Mouse (Mus musculus) adrenal gland, adult 18-20 months (tissue): ENCODE results near the gene Plekha6. TPM values are rescaled to one million over a fixed set of nuclear protein-coding genes. Genes with fewer than 3 reads are reported as not detected.
"Not testable (repeated sequence)": the region's sequence is repeated elsewhere in the genome, so short reads cannot be mapped to it uniquely, and the experiment has no call there.

Experiments used
- DNase-seq, 2 experiments: peaks; one replicate each; pipeline ENCODE4 v3.0.0; 2021 to 2022; ENCODE audit warnings: low spot score in 2 of 2
- total RNA-seq, 2 experiments: library from RNA; stranded (reverse); gene quantifications; 1 replicate in 1 of 2; 2 replicates in 1 of 2; pipeline ENCODE4 v1.2.3; 2021

Gene Plekha6
- total RNA-seq, 2 experiments from 2014 or later = 9.0 to 17.9 TPM

DNA sequence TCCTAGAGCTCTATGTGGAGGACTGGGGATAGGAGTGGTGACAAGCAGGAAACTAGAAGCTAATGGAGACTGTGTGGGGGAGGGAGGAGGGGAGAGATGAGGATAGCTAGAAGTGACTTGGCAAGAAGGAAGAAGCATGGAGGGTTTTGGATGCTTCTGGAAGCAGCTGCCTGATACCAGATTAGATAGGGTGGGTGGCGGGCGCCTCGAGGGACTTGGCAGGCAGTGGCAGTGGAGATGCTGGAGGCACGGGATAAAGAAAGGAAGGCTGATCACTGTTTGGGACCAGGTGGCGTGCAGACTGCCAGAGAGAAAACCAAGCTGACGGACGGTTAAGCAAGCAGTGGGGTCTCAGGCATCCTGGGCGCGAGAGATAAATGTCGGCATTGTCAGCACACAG, 147.9 kb downstream of the Plekha6 start:
- DNase-seq = no peak

DNA sequence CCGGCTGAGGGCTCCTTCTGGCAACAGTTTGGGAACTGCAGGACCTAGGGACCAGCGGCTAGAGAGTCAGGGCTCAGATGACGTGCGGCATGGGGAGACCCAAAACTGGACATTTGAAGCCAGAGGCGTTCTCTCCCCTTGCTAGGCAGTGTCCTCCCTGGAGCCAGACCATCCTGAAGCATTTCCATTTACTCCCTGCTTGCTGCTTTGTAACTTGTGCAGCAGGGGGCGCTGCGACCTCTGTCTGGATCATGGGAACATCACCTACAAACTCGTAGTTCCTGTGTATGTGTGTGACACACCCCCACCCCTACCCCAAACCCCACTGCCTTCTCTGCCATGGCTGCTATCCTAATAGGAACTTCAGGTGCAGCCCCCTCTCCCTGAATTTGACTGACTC, 150.4 kb downstream of the Plekha6 start:
- peak; percentile 65 to 77 for DNase-seq

DNA sequence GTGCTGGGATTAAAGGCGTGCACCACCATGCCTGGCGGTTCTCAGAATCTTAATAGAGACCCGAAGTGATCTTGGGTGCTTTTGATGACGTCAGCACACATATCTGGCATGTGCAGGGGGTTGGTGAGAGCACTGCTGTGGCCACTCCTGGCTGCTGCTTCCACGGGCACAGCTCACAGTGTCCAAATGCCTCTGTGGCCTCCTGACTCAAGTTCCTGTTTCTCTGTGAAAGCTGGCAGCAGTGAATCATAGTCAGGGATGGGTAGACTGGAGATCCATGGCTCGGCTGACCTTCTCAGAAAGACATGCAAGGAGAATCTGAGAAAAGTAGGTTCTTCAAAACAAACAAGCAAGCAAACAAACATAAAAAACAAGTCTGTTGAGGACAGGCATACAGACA, 151.8 kb downstream of the Plekha6 start:
- no peak for DNase-seq

DNA sequence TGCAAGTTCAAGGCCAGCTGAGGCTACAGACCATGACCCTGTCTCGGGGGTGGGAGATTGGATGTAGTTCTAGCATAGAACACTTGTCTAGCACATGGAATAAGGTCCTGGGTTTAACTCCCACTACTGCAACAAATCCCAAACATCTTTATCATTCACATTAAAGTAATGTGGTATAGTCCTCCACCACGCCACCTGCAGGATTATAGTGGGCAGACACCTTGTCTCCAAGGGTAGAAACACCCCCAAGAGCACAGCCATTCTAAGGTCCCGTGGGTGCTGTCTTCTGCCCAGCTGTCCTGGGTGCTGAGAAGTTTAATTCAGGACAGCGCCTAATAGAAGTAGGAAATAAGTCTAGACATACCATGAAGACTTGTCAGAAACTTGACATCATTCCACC, 152.6 kb downstream of the Plekha6 start:
- DNase-seq = no peak

DNA sequence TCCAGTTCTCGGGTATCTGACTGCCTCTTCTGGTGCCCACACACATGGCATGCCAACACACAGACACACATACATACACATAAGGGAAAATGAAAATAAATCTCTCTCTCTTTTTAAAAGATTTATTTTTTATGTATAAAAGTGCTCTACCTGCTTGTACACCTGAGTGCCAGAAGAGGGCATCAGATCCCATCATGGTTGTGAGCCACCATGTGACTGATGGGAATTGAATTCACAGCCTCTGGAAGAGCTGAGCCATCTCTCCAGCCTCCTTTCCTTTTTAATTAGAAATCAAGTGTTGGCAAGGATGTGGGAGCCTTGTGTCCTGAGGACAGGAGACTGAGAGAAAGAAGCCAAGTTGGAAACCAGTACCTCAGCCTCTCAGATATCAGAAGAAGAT, 153.1 kb downstream of the Plekha6 start:
- no peak for DNase-seq

DNA sequence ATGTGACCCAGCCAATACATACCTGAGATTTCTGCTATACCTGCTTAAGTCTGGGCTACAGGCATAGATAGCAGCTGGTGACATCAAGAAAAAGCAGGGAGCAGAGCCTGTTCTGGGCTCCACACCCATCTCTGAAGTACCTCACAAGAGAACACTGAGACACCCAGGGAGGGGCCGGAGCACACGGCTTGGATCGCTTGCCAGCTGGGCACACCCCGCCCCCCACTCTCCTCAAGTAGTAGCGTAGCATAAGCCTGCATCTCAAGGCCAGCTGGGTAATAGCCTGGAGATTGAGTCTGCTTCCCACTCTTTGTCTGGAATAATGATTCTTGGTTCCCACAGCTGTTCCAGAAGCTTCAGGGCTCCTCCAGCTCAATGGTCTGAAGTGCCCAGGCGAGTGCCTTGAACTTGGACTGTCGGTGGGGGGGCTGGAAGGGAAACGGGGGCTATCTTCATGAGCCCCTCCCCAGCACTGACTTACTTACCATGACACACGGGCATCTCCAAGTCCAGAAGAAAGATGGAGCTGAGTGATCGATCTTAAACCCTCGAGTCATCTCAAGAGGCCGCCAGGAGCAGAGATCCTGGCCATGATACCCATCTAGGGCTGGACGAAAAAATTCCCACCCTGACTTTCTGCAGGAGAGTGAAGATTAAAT, 157.4 kb downstream of the Plekha6 start, which contains the start of gene Kiss1:
TSS of gene Kiss1 (plus strand) at position 609 of the 659 bp plus-strand sequence.
- DNase-seq = no peak

DNA sequence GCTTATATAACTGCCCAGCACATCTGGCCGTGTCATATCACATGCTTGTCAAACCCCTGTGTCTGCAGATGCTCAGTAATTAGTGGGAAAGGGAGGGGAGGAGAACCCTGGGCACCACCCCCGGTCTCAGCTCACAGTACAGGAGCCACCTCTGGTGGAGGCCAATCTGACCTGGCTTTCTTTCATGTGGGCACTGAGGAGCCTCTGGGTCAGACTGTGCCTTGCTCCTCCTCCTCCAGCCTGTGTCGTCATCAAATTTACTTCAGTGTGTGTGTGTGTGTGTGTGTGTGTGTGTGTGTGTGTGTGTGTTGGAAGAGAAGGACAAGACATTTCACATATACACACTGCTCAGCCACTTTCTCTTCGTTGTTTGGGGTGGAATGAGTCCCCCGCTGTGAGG, 159.3 kb downstream of the Plekha6 start:
- no peak for DNase-seq

DNA sequence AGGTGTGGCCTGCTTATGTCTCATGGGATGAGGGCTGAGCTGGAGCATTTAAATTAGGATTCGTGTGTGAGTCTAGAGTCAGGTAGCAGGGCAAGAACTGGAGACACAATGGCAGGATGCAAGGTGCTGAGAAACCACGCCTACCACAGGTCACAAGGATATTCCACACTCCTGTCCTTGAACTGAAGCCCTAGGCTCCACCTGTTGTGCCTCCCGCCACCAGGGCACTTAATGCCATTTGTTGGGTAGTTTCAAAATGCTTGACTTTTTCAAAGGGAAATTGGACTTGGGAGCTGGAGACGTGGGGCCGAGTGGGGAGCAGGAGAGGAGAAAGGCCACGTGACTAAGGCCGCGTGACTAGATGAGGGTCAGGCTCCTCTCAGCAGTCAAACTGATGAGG, 161.9 kb downstream of the Plekha6 start:
- DNase-seq = no peak

DNA sequence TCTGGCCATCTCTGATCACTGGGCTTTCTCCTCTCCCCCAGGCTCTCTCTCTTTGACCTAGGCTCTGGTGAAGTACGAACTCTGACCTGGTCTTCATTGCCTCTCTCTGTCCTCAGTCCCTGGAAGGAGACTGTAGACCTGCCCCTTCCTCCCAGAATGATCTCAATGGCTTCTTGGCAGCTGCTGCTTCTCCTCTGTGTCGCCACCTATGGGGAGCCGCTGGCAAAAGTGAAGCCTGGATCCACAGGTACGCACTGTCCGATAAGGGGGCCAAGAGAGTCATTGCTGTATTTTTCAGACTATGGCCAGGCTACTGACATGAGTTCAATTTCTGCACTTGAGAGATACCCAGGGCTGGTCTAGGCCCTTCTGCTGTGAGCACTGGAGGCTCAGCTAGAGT, 163.1 kb downstream of the Plekha6 start:
- no peak for DNase-seq

DNA sequence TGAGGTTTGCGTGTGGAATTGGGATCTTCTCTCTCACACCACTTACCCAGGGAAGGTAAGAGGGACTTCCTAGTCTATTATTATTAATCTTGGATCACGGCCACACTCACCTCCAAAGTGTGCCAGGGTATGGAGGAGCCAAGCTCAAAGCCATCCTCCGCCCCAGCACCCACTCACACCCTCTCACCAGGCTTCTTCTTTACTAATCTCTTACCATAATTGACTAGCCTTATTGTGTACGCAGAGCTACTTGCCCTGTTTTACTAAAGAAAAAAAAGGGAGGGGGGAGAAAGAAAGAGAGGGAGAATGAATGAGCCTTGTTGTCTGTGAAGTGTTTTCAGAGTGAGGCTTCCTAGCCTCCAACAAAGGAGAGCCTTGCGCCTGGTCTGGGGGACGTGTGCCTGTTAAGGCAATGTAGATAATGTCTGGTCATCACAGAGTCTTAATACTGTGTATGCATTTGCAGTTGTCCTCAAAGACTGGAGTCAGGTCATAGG, 164.3 kb downstream of the Plekha6 start:
- DNase-seq = no peak

DNA sequence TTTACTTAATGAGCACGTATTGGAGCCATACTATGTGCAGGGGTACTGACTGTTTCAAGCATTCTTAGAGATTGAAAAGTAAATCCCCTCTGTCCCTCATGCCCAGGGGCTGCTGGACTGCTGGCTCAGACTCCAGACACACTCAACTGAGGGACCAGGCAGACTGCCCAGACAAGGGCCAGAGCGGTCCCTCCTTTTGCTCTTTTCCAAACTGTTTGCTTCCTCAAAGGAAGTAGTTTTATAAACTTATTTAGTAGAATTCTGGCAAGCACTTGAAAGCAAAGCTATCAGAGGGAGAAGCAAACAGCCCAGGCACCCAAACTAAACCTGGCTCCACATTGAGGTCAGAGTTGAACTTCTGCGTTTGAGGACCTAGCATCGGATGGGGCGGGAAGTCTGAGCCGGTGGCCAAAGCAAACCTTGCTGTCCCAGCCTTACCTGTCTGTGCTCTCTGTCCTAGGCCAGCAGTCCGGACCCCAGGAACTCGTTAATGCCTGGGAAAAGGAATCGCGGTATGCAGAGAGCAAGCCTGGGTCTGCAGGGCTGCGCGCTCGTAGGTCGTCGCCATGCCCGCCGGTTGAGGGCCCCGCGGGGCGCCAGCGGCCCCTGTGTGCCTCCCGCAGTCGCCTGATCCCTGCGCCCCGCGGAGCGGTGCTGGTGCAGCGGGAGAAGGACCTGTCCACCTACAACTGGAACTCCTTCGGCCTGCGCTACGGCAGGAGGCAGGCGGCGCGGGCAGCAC, 165.1 kb downstream of the Plekha6 start:
- DNase-seq = no peak

DNA sequence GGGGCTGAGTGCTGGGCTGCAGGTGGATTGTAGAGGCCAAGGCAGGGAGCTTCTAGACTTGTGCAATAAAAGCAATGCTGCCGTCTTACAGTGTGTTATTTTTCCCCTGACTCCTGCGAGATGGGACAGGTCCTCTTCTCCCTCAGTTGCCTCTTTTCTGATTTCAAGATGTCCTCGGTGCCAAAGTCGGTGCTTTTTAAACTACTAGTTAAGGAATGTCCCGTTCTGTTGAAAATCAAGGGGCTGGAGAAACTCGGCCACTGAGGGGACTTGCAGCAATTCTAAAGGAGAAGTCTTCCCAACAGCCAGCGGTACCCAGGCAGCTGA, 165.6 kb downstream of the Plekha6 start:
- no peak for DNase-seq

DNA sequence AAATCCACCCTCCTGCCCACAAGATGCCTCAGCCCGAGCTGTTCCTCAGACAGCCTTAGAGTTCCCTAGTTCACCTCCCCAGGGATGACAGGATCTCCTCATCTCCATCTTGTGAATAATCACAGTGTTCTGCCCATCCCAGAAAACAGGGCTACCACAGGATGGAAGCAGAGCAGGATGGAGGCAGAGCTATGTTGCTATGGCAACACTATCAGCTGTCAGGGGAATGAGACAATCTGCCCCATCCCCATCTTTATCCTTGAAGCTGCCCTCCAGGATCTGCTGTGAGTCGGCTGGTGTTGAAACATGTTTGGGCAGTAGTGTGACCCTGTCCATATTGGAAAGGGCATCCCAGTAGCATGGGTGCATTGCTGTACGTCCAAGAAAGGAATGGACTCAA, 167.1 kb downstream of the Plekha6 start:
- DNase-seq = no peak

DNA sequence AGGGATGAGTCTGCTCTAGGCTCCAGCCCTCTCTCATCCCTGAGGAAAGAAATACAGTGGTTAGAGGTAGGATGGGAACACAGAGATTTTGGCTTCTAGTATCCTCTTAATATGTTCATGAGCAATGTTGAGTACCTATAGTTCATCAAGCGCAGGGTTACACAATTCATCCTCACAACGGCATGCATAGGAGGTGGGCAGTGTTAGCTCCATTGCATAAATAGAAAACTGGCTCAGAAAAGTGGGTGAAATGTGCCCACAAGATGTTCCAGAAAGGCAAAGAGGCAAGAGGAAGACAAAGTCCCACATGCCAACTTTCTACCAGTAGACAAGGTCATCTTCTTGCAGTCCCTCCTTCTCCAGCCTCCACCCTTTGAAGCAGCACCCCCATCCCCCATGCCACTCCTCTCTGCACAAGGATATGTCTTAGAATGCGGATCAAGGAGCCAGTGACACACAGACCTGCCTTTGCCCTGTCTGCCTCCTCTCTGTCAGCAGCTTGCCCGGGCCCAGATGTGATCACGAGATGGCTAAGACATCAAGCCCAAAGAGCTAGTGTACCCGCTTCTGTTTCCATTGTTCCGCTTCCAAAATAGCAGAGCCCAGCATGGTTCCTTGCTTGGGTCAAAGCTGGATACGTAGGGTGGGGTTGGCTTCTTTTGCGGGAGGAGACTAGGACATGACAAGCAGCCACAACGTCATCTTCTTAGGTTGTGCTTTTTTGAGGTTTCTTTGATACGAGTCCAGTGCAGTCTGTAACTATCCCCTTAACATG, 168.8 kb downstream of the Plekha6 start:
- DNase-seq = no peak

DNA sequence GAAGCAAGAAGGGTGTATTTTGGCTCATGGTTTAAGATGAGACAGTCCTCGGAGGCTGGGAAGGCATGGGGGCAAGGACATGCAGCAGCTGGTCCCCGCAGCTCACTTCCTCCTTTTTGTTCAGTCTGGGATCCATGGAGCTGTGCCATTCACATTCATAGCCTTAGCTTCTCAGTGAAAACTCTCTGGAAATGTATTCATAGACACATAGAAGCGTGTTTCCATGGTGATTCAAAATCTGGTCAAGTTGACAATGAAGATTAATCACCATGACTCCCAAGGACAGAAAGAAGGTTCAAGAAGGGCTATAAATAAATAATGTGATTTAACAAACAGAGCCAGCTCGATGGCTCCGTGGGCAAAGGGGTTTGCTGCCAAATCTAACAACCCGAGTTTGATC, 169.9 kb downstream of the Plekha6 start:
- DNase-seq = no peak

DNA sequence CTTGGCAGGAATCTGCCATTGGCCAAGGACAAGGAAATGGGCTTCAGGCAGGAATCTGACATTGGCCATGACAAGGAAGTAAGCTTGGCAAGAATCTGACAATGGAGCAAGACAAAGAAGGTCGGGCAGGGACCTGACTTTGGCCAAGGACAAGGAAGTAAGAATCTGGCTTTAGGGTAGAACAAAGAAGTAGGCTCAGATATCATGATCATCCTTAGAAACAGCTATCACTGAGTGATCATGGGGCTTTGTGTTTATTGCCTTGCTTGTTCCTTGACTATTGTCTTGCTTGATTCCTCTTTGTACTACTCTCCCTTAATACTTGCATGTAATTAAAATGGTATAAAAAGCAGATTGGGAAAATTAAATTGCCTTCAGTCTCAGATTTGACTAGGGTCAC, 176.4 kb downstream of the Plekha6 start:
- not testable (repeated sequence) for DNase-seq

DNA sequence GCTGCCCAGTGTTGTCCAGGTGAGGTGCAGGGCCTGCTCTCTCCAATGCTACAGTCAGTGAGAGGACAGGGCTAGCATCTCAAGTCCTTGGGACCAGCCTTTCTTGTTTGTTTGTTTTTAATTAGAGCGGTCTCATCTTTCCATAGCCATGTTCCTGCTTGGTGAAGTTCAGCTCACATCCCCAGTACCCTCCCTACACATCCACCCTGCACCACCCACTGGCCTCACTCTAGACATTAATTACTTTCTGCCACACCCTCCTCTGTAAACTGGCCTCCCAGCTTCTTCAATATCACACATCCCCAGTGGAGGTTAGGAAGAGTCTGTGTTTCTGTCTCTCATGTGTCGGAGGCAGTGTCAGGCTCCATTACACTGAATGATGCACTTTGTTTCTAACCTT, 180.3 kb downstream of the Plekha6 start:
- no peak for DNase-seq

DNA sequence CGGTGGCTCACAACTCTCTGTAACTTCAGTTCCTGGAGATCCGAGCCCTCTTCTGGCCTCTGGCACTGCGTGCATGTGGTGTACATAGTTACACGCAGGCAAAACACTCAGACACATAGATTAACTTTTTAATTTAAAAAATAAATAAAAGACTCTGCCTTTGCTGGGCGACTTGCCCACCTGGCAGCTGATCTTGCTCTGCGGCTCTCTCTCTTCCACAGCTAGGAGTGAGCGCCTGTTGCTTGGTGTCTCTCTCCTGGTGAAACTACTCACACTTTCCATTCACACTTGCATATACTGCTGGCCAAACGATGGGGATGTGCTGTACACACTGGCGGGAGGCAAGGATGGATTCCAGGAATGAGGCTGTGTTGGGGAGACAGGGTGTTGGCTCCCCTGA, 182.5 kb downstream of the Plekha6 start:
- DNase-seq = no peak

DNA sequence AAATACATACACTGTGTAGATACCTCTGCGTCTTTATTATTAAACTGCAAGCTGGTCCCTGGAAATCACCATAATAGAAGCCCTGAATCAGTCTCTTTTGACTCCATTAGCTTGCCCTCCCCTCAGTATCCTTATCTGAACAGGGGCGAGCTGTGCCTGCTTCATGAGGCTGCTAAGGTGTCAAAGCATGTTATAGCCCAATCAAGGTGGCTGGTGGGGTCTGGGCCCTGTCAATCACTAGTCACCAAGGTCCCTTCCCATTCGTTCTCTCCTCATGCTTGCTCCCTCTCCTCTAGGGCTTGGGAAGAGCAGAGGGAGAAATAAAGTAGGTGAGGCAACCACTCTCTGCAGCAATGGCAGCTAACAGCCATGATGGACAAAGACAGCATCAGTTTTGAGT, 183.2 kb downstream of the Plekha6 start:
- DNase-seq = no peak

DNA sequence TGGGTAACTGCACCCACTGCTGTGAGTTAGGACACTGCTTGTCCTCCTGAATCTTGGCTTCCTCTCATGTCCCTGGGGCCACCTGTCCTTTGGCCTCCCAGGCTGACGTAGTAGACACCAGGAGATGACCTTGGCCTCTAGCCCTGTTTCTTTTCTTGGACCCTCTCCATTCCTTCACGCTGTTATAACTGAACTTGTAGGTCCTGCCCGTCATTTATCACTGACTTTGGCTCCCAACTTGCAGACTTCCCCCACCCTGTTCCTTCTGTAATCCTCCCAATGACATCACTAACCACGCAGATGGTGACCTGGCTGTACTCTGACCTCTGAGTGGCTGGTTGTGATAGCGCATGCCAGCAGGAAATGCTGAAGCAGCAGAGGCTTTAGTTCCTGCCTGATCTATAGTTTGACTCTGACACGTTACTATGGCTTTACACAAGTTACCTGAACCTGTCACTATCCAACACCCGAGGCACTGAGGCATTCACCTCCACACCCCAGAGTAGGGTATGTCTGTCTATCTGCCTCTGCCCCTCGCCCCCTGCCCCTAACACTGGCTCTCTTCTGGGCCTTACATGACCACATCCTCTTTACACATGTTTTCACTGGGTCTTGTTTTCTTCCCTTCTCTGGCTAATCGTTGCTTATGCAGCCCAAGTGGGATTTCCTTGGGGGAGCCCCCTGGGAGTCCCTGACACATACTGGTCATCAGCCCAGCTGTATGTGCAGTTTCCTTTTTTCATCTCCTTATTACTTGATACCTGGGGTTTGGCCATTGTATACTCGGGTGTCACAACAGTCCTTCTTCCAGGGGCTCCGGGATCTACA, 183.9 kb downstream of the Plekha6 start:
- peak in 1 of 2 experiments; percentile 26 for DNase-seq

DNA sequence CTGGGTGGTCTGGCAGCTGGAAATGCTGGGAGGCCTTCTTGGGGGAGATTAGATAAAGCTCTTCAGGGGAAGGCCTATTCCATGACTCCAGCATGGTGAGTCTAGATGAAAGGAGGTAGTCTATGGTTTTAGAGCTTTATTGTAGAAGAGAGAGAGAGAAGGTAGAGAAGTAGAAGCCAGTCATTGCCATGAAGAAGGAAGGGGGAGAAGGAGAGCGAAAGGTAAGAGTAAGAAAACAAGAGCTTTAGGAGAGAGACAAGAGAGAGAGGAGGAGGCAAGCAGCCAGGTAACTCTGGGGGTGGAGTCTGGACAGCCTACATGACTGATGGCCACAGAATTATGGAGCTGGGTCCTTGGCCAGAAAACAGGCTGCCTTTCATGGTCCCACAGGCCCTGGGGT, 186.2 kb downstream of the Plekha6 start, which contains the start of gene Ren1:
TSS of gene Ren1 (plus strand) at position 301 of the 400 bp plus-strand sequence.
- no peak for DNase-seq
